ENCODE assay signal across 11 mouse cellular contexts in the genomic region with DNA sequence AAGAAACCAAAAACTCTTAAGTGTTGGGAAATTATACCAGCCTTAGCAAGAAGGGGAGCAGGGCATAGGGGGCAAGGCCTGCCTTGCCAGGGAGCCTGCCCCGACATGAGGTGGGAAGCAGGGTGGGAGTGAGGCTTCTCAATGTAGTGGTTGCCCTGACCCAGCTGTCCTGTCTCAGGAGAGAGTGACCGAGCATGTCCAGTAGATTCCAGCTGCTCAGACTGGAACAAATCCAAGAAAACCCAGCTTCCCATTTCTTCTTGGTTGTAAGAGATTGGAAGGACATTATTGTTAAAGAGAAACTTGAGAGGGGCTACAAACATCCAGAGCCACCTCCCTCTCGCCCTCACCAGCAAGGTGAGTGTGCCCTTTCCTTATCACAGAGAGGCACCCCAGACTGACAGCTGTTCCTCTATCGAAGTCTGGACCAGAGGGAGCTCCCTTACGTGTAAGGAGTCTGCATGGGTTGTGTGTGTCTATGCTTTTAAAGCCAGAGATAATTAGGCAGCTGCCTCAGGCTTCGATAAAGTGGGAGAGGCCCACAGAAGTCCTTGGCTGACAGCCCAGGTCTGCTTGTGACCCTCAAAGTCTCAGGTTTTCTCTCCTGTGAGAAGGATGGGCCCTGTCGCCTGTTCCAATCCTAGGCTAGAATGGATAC.
DNase-seq lines count a peak whose midpoint lies in the region; ATAC-seq lines count a peak whose summit lies in the region.
"Had no signal": no experiment of that assay in that cellular context is flagged by ENCODE, and none has a peak within 500 bp of the region (broad histone marks: within the 10 kb centered on the region; RNA-seq: fewer than 3 reads in every experiment).

No protein-coding gene starts in this region.

- 0 out of 2 replicates have a peak, but pooled peaks have one; percentile 54 for ATAC-seq in limb, embryonic 13.5 days (ENCODE audit: low FRiP score, low read depth)
- ATAC-seq in intestine, embryonic 16.5 days, result peak; percentile 46; the same call in 1 of the 2 replicates
- ATAC-seq in megakaryocyte progenitor cell, adult 5-6 weeks (replicated peaks; ENCODE audit: poor library complexity), result peak; percentile 71
- ATAC-seq: Patski had no signal

- no peak overlapping the region for H3K27ac ChIP-seq in limb, embryonic 13.5 days
- H3K27ac ChIP-seq in limb, embryonic 10.5 days, result no peak overlapping the region
- H3K27ac ChIP-seq in intestine, embryonic 16.5 days (ENCODE audit: low read length), result no peak overlapping the region
- H3K27ac ChIP-seq: stomach, embryonic 15.5 days had no signal

- H3K27me3 ChIP-seq in limb, embryonic 13.5 days, result no peaks in the 10 kb centered on the region
- H3K27me3 ChIP-seq in limb, embryonic 10.5 days (ENCODE audit: low read depth, poor library complexity, severe bottlenecking), result no peaks in the 10 kb centered on the region
- no peaks in the 10 kb centered on the region for H3K27me3 ChIP-seq in intestine, embryonic 16.5 days (replicated peaks; ENCODE audit: control insufficient read depth, insufficient read depth, low read length)
- H3K27me3 ChIP-seq: Patski; stomach, embryonic 15.5 days had no signal

- H3K4me1 ChIP-seq in limb, embryonic 13.5 days, result peaks cover 19% of the 10 kb centered on the region
- H3K4me1 ChIP-seq in limb, embryonic 10.5 days, result no peaks in the 10 kb centered on the region
- H3K4me1 ChIP-seq in intestine, embryonic 16.5 days (ENCODE audit: control insufficient read depth, insufficient read depth, low read length), result peaks cover 9% of the 10 kb centered on the region

- no peaks in the 10 kb centered on the region for H3K36me3 ChIP-seq in limb, embryonic 13.5 days
- no peaks in the 10 kb centered on the region for H3K36me3 ChIP-seq in limb, embryonic 10.5 days
- no peaks in the 10 kb centered on the region for H3K36me3 ChIP-seq in intestine, embryonic 16.5 days (ENCODE audit: control insufficient read depth, insufficient read depth, low read length)
- H3K36me3 ChIP-seq: stomach, embryonic 15.5 days had no signal

- 47% methylated on average over 7 of the region's 7 CpGs for WGBS in limb, embryonic 13.5 days
- WGBS in limb, embryonic 10.5 days, result 78% methylated on average over 7 of the region's 7 CpGs
- WGBS in intestine, embryonic 16.5 days, result 40% methylated on average over 7 of the region's 7 CpGs

- no peak overlapping the region for H3K9ac ChIP-seq in limb, embryonic 13.5 days
- no peak overlapping the region for H3K9ac ChIP-seq in intestine, embryonic 16.5 days (ENCODE audit: low read depth, low read length)
- H3K9ac ChIP-seq: stomach, embryonic 15.5 days had no signal

- H3K4me2 ChIP-seq in limb, embryonic 13.5 days (replicated peaks), result no peak overlapping the region
- no peak overlapping the region for H3K4me2 ChIP-seq in intestine, embryonic 16.5 days (ENCODE audit: low read depth, low read length)
- H3K4me2 ChIP-seq: stomach, embryonic 15.5 days had no signal

- no peak overlapping the region for H3K4me3 ChIP-seq in limb, embryonic 13.5 days
- H3K4me3 ChIP-seq in limb, embryonic 10.5 days, result no peak overlapping the region
- H3K4me3 ChIP-seq in intestine, embryonic 16.5 days (ENCODE audit: low read length), result no peak overlapping the region
- H3K4me3 ChIP-seq: myocyte; stomach, embryonic 15.5 days had no signal

- H3K9me3 ChIP-seq in limb, embryonic 13.5 days, result no peaks in the 10 kb centered on the region
- no peaks in the 10 kb centered on the region for H3K9me3 ChIP-seq in limb, embryonic 10.5 days (replicated peaks)
- H3K9me3 ChIP-seq in intestine, embryonic 16.5 days (ENCODE audit: control insufficient read depth, low read length), result peaks cover 2% of the 10 kb centered on the region; the same call in 1 of the 2 replicates
- H3K9me3 ChIP-seq: stomach, embryonic 15.5 days had no signal

- no peak for DNase-seq in limb, embryonic 10.5 days (ENCODE audit: low spot score)
- peak; percentile 38 for DNase-seq in heart, adult 8-10 months (ENCODE audit: low spot score)
- DNase-seq in thymus, postnatal 25 days, result no peak
- no peak for DNase-seq in urinary bladder, postnatal 14 days (ENCODE audit: low spot score)
- DNase-seq: cerebellum, adult 18-20 months had no signal
